Mouse (Mus musculus): ENCODE measurements around the gene Mrpl10. TPM values are rescaled to one million over a fixed set of nuclear protein-coding genes. Genes with fewer than 3 reads are reported as not detected.
A peak's percentile ranks its signal among the peaks of the same experiment; 100 is the strongest.

Gene Mrpl10
- polyA plus RNA-seq (2015; fragmentation: Nextera tagmentation; extraction: Ambion mirVana): 50.7 and 50.8 TPM in 2 replicates

GRCm38 (mm10) chr11:97041022-97041899, at the start of gene Mrpl10, which contains the start of gene Lrrc46:
Mrpl10 (plus strand) TSS chr11:97041560.
Lrrc46 (minus strand) TSS chr11:97041407.
- peak; percentile 87 for ATAC-seq
- Histone ChIP-seq H3K27ac (ENCODE audit: low read depth, low read length) (peak within 1 kb of the TSS; percentile 58; the same call in 1 of the 2 replicates), H3K4me2 (replicated peaks; ENCODE audit: low read depth) (peak within 1 kb of the TSS; percentile 86), H3K9me3 (ENCODE audit: control insufficient read depth) (no peaks in the 10 kb centered on the region), H3K4me3 (ENCODE audit: low read depth, low read length) (peak within 1 kb of the TSS; percentile 81), H3K27me3 (replicated peaks; ENCODE audit: control insufficient read depth, insufficient read depth, low read length) (no peaks in the 10 kb centered on the region), H3K4me1 (replicated peaks; ENCODE audit: control insufficient read depth, insufficient read depth, low read length) (0 out of 2 replicates have a peak, but pooled peaks cover 3% of the 10 kb centered on the region), H3K36me3 (ENCODE audit: control insufficient read depth, insufficient read depth) (peaks cover 10% of the 10 kb centered on the region; the same call in 1 of the 2 replicates), H3K9ac (ENCODE audit: low read depth, low read length) (peak within 1 kb of the TSS; percentile 72)
- under 1% methylated on average over 48 of the region's 48 CpGs for WGBS
- TF ChIP-seq CTCF (IDR thresholded peaks at IDR 0.05; ENCODE audit: low read depth): no peak

GRCm38 (mm10) chr11:96992722-96993311, 48.5 kb upstream of the Mrpl10 start:
- 0 out of 2 replicates have a peak overlapping the region, but pooled peaks have one; percentile 2 for H3K27ac ChIP-seq (ENCODE audit: low read depth, low read length)
- WGBS: 44% methylated on average over 8 of the region's 8 CpGs
- TF ChIP-seq CTCF (IDR thresholded peaks at IDR 0.05; ENCODE audit: low read depth): no peak
- no peaks in the 10 kb centered on the region; the same call in 1 of the 2 replicates for H3K27me3 ChIP-seq (replicated peaks; ENCODE audit: control insufficient read depth, insufficient read depth, low read length)
- no peak overlapping the region for H3K9ac ChIP-seq (ENCODE audit: low read depth, low read length)
- no peak overlapping the region for H3K4me3 ChIP-seq (ENCODE audit: low read depth, low read length)
- H3K4me2 ChIP-seq (replicated peaks; ENCODE audit: low read depth): no peak overlapping the region
- no peak for ATAC-seq
- H3K9me3 ChIP-seq (ENCODE audit: control insufficient read depth): no peaks in the 10 kb centered on the region
- peaks cover 11% of the 10 kb centered on the region; the same call in 1 of the 2 replicates for H3K4me1 ChIP-seq (replicated peaks; ENCODE audit: control insufficient read depth, insufficient read depth, low read length)
- H3K36me3 ChIP-seq (ENCODE audit: control insufficient read depth, insufficient read depth): no peaks in the 10 kb centered on the region

GRCm38 (mm10) chr11:96995031-96995430, 46.3 kb upstream of the Mrpl10 start:
- 56% methylated on average over 5 of the region's 5 CpGs for WGBS

GRCm38 (mm10) chr11:96995836-96996772, 45.3 kb upstream of the Mrpl10 start:
- no peak overlapping the region for H3K4me2 ChIP-seq (replicated peaks; ENCODE audit: low read depth)
- no peak overlapping the region for H3K4me3 ChIP-seq (ENCODE audit: low read depth, low read length)
- H3K9ac ChIP-seq (ENCODE audit: low read depth, low read length): no peak overlapping the region
- 78% methylated on average over 15 of the region's 15 CpGs for WGBS
- peaks cover 6% of the 10 kb centered on the region; the same call in 1 of the 2 replicates for H3K4me1 ChIP-seq (replicated peaks; ENCODE audit: control insufficient read depth, insufficient read depth, low read length)
- ATAC-seq: no peak
- no peak overlapping the region for H3K27ac ChIP-seq (ENCODE audit: low read depth, low read length)
- H3K36me3 ChIP-seq (ENCODE audit: control insufficient read depth, insufficient read depth): no peaks in the 10 kb centered on the region
- no peak for TF ChIP-seq CTCF (IDR thresholded peaks at IDR 0.05; ENCODE audit: low read depth)
- H3K27me3 ChIP-seq (replicated peaks; ENCODE audit: control insufficient read depth, insufficient read depth, low read length): peaks cover 10% of the 10 kb centered on the region; the same call in 1 of the 2 replicates
- H3K9me3 ChIP-seq (ENCODE audit: control insufficient read depth): no peaks in the 10 kb centered on the region

More at GRCm38 (mm10) chr11:96995031-96995430, 46.3 kb upstream of the Mrpl10 start:
- Histone ChIP-seq H3K4me1 (replicated peaks; ENCODE audit: control insufficient read depth, insufficient read depth, low read length) (peaks cover 6% of the 10 kb centered on the region; the same call in 1 of the 2 replicates), H3K4me2 (replicated peaks; ENCODE audit: low read depth) (no peak overlapping the region), H3K36me3 (ENCODE audit: control insufficient read depth, insufficient read depth) (no peaks in the 10 kb centered on the region), H3K9ac (ENCODE audit: low read depth, low read length) (no peak overlapping the region), H3K9me3 (ENCODE audit: control insufficient read depth) (no peaks in the 10 kb centered on the region), H3K27ac (ENCODE audit: low read depth, low read length) (no peak overlapping the region), H3K27me3 (replicated peaks; ENCODE audit: control insufficient read depth, insufficient read depth, low read length) (peaks cover 10% of the 10 kb centered on the region; the same call in 1 of the 2 replicates), H3K4me3 (ENCODE audit: low read depth, low read length) (no peak overlapping the region)
- no peak for ATAC-seq
- no peak for TF ChIP-seq CTCF (IDR thresholded peaks at IDR 0.05; ENCODE audit: low read depth)

GRCm38 (mm10) chr11:96996773-96997379, 44.5 kb upstream of the Mrpl10 start:
- Histone ChIP-seq H3K27ac (ENCODE audit: low read depth, low read length) (no peak overlapping the region), H3K27me3 (replicated peaks; ENCODE audit: control insufficient read depth, insufficient read depth, low read length) (peaks cover 10% of the 10 kb centered on the region; the same call in 1 of the 2 replicates), H3K4me1 (replicated peaks; ENCODE audit: control insufficient read depth, insufficient read depth, low read length) (peaks cover 6% of the 10 kb centered on the region; the same call in 1 of the 2 replicates), H3K36me3 (ENCODE audit: control insufficient read depth, insufficient read depth) (no peaks in the 10 kb centered on the region), H3K9me3 (ENCODE audit: control insufficient read depth) (no peaks in the 10 kb centered on the region), H3K9ac (ENCODE audit: low read depth, low read length) (peak overlapping the region; percentile 50), H3K4me2 (replicated peaks; ENCODE audit: low read depth) (peak overlapping the region; percentile 67), H3K4me3 (ENCODE audit: low read depth, low read length) (peak overlapping the region; percentile 25)
- no peak for TF ChIP-seq CTCF (IDR thresholded peaks at IDR 0.05; ENCODE audit: low read depth)
- ATAC-seq: no peak
- 26% methylated on average over 17 of the region's 17 CpGs for WGBS
